ENCODE assay signal across 7 mouse cellular contexts in genomic region chr15:80092041-80092441, GRCm38 (mm10). TPM values are rescaled to one million over a fixed set of nuclear protein-coding genes. Genes with fewer than 3 reads are reported as not detected.
A peak's percentile ranks its signal among the peaks of the same experiment; 100 is the strongest.
DNase-seq lines count a peak whose midpoint lies in the region; ATAC-seq lines count a peak whose summit lies in the region.

No protein-coding gene starts in this region.

- peak overlapping the region; percentile 32; the same call in 1 of the 2 replicates for H3K9ac ChIP-seq in lung, embryonic 16.5 days (ENCODE audit: low read length)
- H3K9ac ChIP-seq in embryonic facial prominence, embryonic 14.5 days (ENCODE audit: low read depth, low read length), result 0 out of 2 replicates have a peak overlapping the region, but pooled peaks have one; percentile 70
- no peak overlapping the region for H3K9ac ChIP-seq in limb, embryonic 13.5 days
- H3K9ac ChIP-seq in stomach, embryonic 16.5 days (ENCODE audit: low read length), result peak overlapping the region; percentile 79

- peaks cover 3% of the 10 kb centered on the region; the same call in 1 of the 2 replicates for H3K4me1 ChIP-seq in lung, embryonic 16.5 days (replicated peaks; ENCODE audit: control insufficient read depth, insufficient read depth, low read length)
- no peaks in the 10 kb centered on the region for H3K4me1 ChIP-seq in embryonic facial prominence, embryonic 14.5 days (ENCODE audit: control insufficient read depth, insufficient read depth, low read length)
- peaks cover 21% of the 10 kb centered on the region for H3K4me1 ChIP-seq in limb, embryonic 13.5 days
- peaks cover 16% of the 10 kb centered on the region for H3K4me1 ChIP-seq in stomach, embryonic 16.5 days (ENCODE audit: control insufficient read depth, insufficient read depth, low read length)

- no peak for ATAC-seq in lung, embryonic 16.5 days (ENCODE audit: low read depth)
- no peak for ATAC-seq in embryonic facial prominence, embryonic 14.5 days (ENCODE audit: low read depth)
- ATAC-seq in limb, embryonic 13.5 days (ENCODE audit: low FRiP score, low read depth), result no peak
- ATAC-seq in stomach, embryonic 16.5 days (ENCODE audit: insufficient read depth, low FRiP score), result no peak

- H3K36me3 ChIP-seq in lung, embryonic 16.5 days (ENCODE audit: control insufficient read depth, insufficient read depth, low read length), result no peaks in the 10 kb centered on the region
- no peaks in the 10 kb centered on the region for H3K36me3 ChIP-seq in embryonic facial prominence, embryonic 14.5 days (ENCODE audit: control insufficient read depth, insufficient read depth, low read length)
- no peaks in the 10 kb centered on the region for H3K36me3 ChIP-seq in limb, embryonic 13.5 days
- no peaks in the 10 kb centered on the region for H3K36me3 ChIP-seq in stomach, embryonic 16.5 days (ENCODE audit: control insufficient read depth, insufficient read depth, low read length)

- peaks cover 34% of the 10 kb centered on the region for H3K27me3 ChIP-seq in lung, embryonic 16.5 days (ENCODE audit: control insufficient read depth, insufficient read depth, low read depth, low read length)
- H3K27me3 ChIP-seq in embryonic facial prominence, embryonic 14.5 days (replicated peaks; ENCODE audit: control insufficient read depth, insufficient read depth, low read length), result peaks cover 51% of the 10 kb centered on the region
- H3K27me3 ChIP-seq in limb, embryonic 13.5 days, result peaks cover 69% of the 10 kb centered on the region
- H3K27me3 ChIP-seq in stomach, embryonic 16.5 days (ENCODE audit: control insufficient read depth, insufficient read depth, low read length), result peaks cover 8% of the 10 kb centered on the region; the same call in 1 of the 2 replicates

- peak overlapping the region; percentile 80 for H3K4me2 ChIP-seq in lung, embryonic 16.5 days (ENCODE audit: low read depth, low read length)
- peak overlapping the region; percentile 98; the same call in 1 of the 2 replicates for H3K4me2 ChIP-seq in embryonic facial prominence, embryonic 14.5 days (ENCODE audit: low read depth, low read length)
- peak overlapping the region; percentile 97 for H3K4me2 ChIP-seq in limb, embryonic 13.5 days (replicated peaks)
- peak overlapping the region; percentile 86 for H3K4me2 ChIP-seq in stomach, embryonic 16.5 days (ENCODE audit: low read depth, low read length)

- no peak for DNase-seq in lung, postnatal 10 days
- no peak for DNase-seq in embryonic facial prominence, embryonic 14.5 days (ENCODE audit: low spot score)
- no peak for DNase-seq in ovary, postnatal 10 days (ENCODE audit: low spot score)
- DNase-seq in urinary bladder, adult 18-20 months (ENCODE audit: low spot score in 2 of 2), result no peak

- no peak overlapping the region for H3K27ac ChIP-seq in lung, embryonic 16.5 days (ENCODE audit: low read length)
- no peak overlapping the region for H3K27ac ChIP-seq in embryonic facial prominence, embryonic 14.5 days (replicated peaks; ENCODE audit: low read depth, low read length)
- no peak overlapping the region for H3K27ac ChIP-seq in limb, embryonic 13.5 days
- peak overlapping the region; percentile 12; the same call in 1 of the 2 replicates for H3K27ac ChIP-seq in stomach, embryonic 16.5 days (ENCODE audit: low read length)

- no peaks in the 10 kb centered on the region for H3K9me3 ChIP-seq in lung, embryonic 16.5 days (ENCODE audit: control insufficient read depth, low read length)
- no peaks in the 10 kb centered on the region for H3K9me3 ChIP-seq in embryonic facial prominence, embryonic 14.5 days (ENCODE audit: control insufficient read depth, low read length)
- no peaks in the 10 kb centered on the region for H3K9me3 ChIP-seq in limb, embryonic 13.5 days
- no peaks in the 10 kb centered on the region for H3K9me3 ChIP-seq in stomach, embryonic 16.5 days (replicated peaks; ENCODE audit: control insufficient read depth, low read length)

- peak overlapping the region; percentile 64 for H3K4me3 ChIP-seq in lung, embryonic 16.5 days (ENCODE audit: low read length)
- H3K4me3 ChIP-seq in embryonic facial prominence, embryonic 14.5 days (ENCODE audit: low read depth, low read length), result peak overlapping the region; percentile 68
- peak overlapping the region; percentile 66 for H3K4me3 ChIP-seq in limb, embryonic 13.5 days
- H3K4me3 ChIP-seq in stomach, embryonic 16.5 days (replicated peaks; ENCODE audit: low read length), result peak overlapping the region; percentile 61

- WGBS in lung, embryonic 16.5 days, result 31% methylated on average over 7 of the region's 7 CpGs
- 15% methylated on average over 7 of the region's 7 CpGs for WGBS in embryonic facial prominence, embryonic 14.5 days
- 21% methylated on average over 7 of the region's 7 CpGs for WGBS in limb, embryonic 13.5 days
- WGBS in stomach, embryonic 16.5 days, result 28% methylated on average over 7 of the region's 7 CpGs

RNA-seq across cellular contexts. Expression of gene Rpl3, which starts 0.4 kb away (rescaled TPM):
- polyA plus RNA-seq in lung, embryonic 16.5 days (2015; fragmentation: Nextera tagmentation; extraction: Ambion mirVana), result 994 and 1,049 TPM in 2 replicates
- polyA plus RNA-seq in embryonic facial prominence, embryonic 14.5 days (2014; fragmentation: Nextera tagmentation; extraction: Ambion mirVana), result 1,242 and 1,346 TPM in 2 replicates
- polyA plus RNA-seq in limb, embryonic 13.5 days (2015; fragmentation: Nextera tagmentation; extraction: Ambion mirVana), result 1,057 and 1,068 TPM in 2 replicates
- polyA plus RNA-seq in stomach, embryonic 16.5 days (2015; fragmentation: Nextera tagmentation; extraction: Ambion mirVana), result 835 and 1,068 TPM in 2 replicates

RNA-seq across cellular contexts. Expression of gene Syngr1, which starts 0.9 kb away (rescaled TPM):
- polyA plus RNA-seq in lung, embryonic 16.5 days (2015; fragmentation: Nextera tagmentation; extraction: Ambion mirVana), result 20.7 and 21.9 TPM in 2 replicates
- polyA plus RNA-seq in embryonic facial prominence, embryonic 14.5 days (2014; fragmentation: Nextera tagmentation; extraction: Ambion mirVana), result 10.3 and 10.5 TPM in 2 replicates
- polyA plus RNA-seq in limb, embryonic 13.5 days (2015; fragmentation: Nextera tagmentation; extraction: Ambion mirVana), result 5.5 and 5.6 TPM in 2 replicates
- polyA plus RNA-seq in stomach, embryonic 16.5 days (2015; fragmentation: Nextera tagmentation; extraction: Ambion mirVana), result 43.1 and 55.2 TPM in 2 replicates

RNA-seq across cellular contexts. Expression of gene Tab1, which starts 40.9 kb away (rescaled TPM):
- polyA plus RNA-seq in lung, embryonic 16.5 days (2015; fragmentation: Nextera tagmentation; extraction: Ambion mirVana), result 31.5 and 33.5 TPM in 2 replicates
- polyA plus RNA-seq in embryonic facial prominence, embryonic 14.5 days (2014; fragmentation: Nextera tagmentation; extraction: Ambion mirVana), result 27.6 and 36.3 TPM in 2 replicates
- 45.6 and 45.8 TPM in 2 replicates for polyA plus RNA-seq in limb, embryonic 13.5 days (2015; fragmentation: Nextera tagmentation; extraction: Ambion mirVana)
- polyA plus RNA-seq in stomach, embryonic 16.5 days (2015; fragmentation: Nextera tagmentation; extraction: Ambion mirVana), result 29.3 and 35.6 TPM in 2 replicates
